Mouse (Mus musculus) heart, postnatal 0 days (tissue): Measurements from ENCODE around the gene Recql5.

Experiments used
- CTCF ChIP-seq: IDR thresholded peaks from 2 replicates; pipeline ENCODE4 v1.5.1; 2016; ENCODE audit warnings: antibody characterized with exemption, control low read depth, low read depth
- EP300 ChIP-seq: IDR thresholded peaks from 2 replicates; pipeline ENCODE4 v1.6.1; 2016; ENCODE audit warnings: antibody characterized with exemption, low read depth

- TF ChIP-seq EP300, result no peak
- TF ChIP-seq CTCF, result no peak
These were observed 36.9 kb upstream of the Recql5 start for GRCm38 (mm10) chr11:115970006-115970673.
